Mouse (Mus musculus): ENCODE results near the gene Siae.

DNA sequence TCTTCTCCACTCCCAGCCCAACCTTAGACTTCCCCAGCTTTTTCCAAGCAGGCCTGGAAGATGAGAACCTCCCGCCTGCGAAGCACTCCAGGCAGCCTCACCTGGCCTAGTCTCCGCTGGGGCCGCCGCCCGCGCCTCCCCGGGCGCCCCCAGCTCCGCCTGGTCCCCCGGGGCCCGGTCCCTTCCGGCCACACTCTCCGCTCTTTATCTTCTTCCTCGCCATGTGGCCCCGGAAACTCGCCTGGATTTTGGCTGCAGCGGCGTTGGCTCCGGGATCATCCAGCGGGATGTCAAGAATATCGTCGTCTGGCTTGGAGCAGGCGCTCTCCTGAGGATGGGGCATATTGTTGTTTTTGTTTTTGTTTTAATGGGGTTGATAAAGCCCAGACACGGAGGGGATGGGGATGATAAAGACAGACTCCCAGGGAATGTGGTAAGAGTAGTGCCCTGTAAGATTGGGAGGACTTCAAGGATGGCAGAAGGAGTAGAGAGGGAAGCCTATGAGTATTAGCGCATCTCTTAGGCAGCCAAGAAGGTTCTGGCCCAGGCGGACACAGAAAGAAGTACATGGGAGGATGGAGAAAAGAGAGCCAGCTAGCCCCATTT is 9.5 kb upstream of the Siae start:
- TF ChIP-seq CTCF (IDR thresholded peaks at IDR 0.05) (no peak), POLR2A (IDR thresholded peaks at IDR 0.05; ENCODE audit: insufficient read depth, low read depth, low read length) (no peak)

Data from heart, adult 2 months (tissue).